Mouse (Mus musculus) megakaryocyte, embryonic 14.5 days (primary cell): Measurements from ENCODE around the gene Slc22a14. TPM values are rescaled to one million over a fixed set of nuclear protein-coding genes. Genes with fewer than 3 reads are reported as not detected.
"Not testable (repeated sequence)": the region's sequence is repeated elsewhere in the genome, so short reads cannot be mapped to it uniquely, and the experiment has no call there.

Experiments
- H3K27me3 ChIP-seq: replicated peaks from 2 replicates; pipeline ENCODE3; 2012; ENCODE audit warnings: inconsistent platforms
- H3K36me3 ChIP-seq: replicated peaks from 2 replicates; pipeline ENCODE3; 2012; ENCODE audit warnings: low read length, inconsistent platforms, mixed read lengths
- H3K4me1 ChIP-seq: 2 replicates; pipeline ENCODE4 v1.6.1; 2012; ENCODE audit warnings: inconsistent platforms
- H3K4me3 ChIP-seq: replicated peaks from 2 replicates; pipeline ENCODE3; 2012; ENCODE audit warnings: moderate library complexity, mild to moderate bottlenecking, inconsistent platforms
- H3K9me3 ChIP-seq: 2 replicates; pipeline ENCODE4 v1.6.1; 2012; ENCODE audit warnings: inconsistent platforms
- FLI1 ChIP-seq: IDR thresholded peaks from 2 replicates; pipeline ENCODE4 v1.6.1; 2012; ENCODE audit warnings: low read length, inconsistent platforms, mixed read lengths
- GATA1 ChIP-seq: IDR thresholded peaks from 3 replicates; pipeline ENCODE4 v1.6.1; 2012; ENCODE audit warnings: mixed read lengths, low read length, inconsistent platforms, borderline replicate concordance
- polyA plus RNA-seq: library from polyadenylated mRNA; stranded (reverse); fragments of >175 nt; gene quantifications from 2 replicates; pipeline ENCODE4 v1.2.3, GENCODE M21; 2012; ENCODE audit warnings: low replicate concordance; ENCODE audit not compliant: insufficient read depth

The Slc22a14 gene
- polyA plus RNA-seq, 1 experiment: not detected

DNA sequence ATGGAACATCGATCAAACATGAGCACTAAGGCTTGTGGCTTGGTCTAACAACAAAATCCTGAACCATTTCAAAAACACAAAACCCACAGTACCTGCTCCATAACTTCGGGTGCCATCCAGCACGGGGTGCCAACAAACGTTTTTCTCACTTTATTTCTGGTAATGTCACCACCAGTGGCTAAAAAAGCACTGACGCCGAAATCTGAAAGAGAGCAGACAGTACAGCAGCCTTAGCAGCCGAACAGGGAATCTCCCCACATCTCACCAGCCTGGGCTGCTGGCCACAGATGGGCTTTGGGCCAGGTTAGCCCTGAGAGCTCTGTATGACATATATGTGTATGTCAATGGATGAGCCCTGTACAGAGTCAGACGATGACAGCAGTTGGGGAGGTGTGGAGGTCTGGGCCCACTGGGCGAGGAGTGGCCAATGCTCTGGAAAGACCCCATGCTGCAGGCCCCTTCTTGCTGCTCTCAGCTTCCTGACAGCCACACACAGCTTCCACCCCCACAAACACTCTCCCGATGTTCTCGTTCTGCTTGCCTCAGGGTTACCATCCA is 96.7 kb downstream of the Slc22a14 start:
- Histone ChIP-seq H3K27me3 (no peaks in the 10 kb centered on the region), H3K4me1 (peaks cover 3% of the 10 kb centered on the region; the same call in 1 of the 2 replicates), H3K9me3 (no peaks in the 10 kb centered on the region), H3K36me3 (peaks cover 90% of the 10 kb centered on the region), H3K4me3 (no peak overlapping the region)
- TF ChIP-seq FLI1 (no peak), GATA1 (no peak)

DNA sequence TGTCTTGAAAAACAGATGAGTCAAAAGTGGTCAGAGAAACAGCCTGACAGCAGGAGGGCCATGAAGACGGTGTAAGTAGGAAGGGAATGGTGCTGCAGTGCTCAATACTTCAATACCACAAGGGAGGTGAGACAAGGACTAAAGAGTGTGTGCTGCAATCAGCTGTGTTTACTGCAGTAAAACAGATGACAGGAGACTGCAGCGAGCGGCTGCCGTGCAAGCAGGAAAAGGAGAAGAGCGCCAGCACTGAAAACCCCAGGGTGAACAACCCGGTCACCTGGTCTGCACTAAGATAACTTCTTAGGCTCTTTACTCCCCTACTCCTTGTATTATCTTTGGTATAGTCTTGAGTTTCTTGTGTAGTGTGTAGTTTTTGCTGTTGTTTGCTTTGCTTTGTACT is 97.2 kb downstream of the Slc22a14 start:
- peaks cover 95% of the 10 kb centered on the region for H3K36me3 ChIP-seq
- no peak for TF ChIP-seq FLI1
- no peak for TF ChIP-seq GATA1
- no peaks in the 10 kb centered on the region for H3K27me3 ChIP-seq
- H3K4me3 ChIP-seq: no peak overlapping the region
- H3K4me1 ChIP-seq: peaks cover 3% of the 10 kb centered on the region; the same call in 1 of the 2 replicates
- H3K9me3 ChIP-seq: no peaks in the 10 kb centered on the region

DNA sequence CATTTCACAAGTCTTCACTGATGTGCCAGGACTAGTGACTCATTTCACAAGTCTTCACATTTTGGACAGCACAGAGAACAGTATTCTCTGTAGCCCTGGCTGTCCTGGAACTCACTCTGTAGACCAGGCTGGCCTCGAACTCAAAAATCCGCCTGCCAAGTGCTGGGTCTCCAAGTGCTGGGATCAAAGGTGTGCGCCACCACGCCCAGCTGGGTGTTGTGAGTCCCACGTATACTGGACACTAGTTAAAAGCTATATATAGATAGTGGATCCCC is 99.3 kb downstream of the Slc22a14 start:
- H3K27me3 ChIP-seq, H3K9me3 ChIP-seq, H3K4me1 ChIP-seq, H3K4me3 ChIP-seq: not testable (repeated sequence)
- H3K36me3 ChIP-seq: peaks cover 98% of the 10 kb centered on the region

DNA sequence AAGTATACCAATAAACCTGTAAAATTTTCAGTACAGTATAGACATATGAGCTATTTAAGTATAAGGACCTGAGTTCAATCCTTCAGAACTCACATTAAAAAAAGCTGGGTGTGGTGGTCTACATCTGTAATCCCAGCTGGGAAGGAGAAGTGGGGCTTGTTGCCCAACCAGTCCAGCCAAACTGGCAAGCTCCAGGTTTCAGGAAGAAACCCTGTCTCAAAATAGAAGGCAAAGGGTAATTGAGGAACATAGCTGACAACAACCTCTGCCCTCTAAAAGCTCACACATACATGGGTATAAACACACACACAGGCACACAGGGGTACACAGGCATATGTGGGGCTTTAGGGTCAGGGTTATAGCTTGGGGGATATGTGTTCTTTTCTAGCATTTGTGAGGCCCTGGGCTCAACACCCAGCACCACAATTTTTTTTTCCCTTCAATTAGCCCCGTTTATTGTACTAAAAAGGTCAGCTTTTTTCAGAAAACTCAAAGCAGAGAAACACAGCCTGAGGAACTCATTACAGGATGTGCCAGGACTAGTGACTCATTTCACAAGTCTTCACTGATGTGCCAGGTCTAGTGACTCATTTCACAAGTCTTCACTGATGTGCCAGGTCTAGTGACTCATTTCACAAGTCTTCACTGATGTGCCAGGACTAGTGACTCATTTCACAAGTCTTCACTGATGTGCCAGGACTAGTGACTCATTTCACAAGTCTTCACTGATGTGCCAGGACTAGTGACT is 99.8 kb downstream of the Slc22a14 start:
- peaks cover 98% of the 10 kb centered on the region for H3K36me3 ChIP-seq
- H3K27me3 ChIP-seq, H3K4me3 ChIP-seq, H3K4me1 ChIP-seq, H3K9me3 ChIP-seq: not testable (repeated sequence)

DNA sequence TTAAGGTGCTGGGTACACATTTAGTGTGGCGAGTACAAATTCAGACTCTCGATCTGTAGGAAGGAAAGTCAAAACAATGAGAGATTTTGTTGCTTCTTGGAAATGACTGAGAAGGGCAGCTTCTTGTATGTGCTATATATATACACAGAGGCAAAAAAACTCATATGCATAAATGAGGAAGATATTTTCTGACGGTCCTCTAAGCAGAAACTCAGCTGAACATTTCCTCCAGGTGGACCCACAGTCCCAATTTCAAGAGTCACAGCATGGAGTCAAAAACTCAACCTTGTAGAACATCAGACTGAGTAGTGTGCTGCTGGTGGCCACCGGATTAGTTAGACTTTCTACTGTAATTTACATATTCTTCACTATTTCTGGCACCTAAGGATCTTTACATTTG is 102.3 kb downstream of the Slc22a14 start:
- Histone ChIP-seq H3K4me3 (no peak overlapping the region), H3K4me1 (peaks cover 5% of the 10 kb centered on the region), H3K27me3 (no peaks in the 10 kb centered on the region), H3K36me3 (peaks cover 99% of the 10 kb centered on the region), H3K9me3 (no peaks in the 10 kb centered on the region)
- TF ChIP-seq GATA1 (no peak), FLI1 (no peak)

DNA sequence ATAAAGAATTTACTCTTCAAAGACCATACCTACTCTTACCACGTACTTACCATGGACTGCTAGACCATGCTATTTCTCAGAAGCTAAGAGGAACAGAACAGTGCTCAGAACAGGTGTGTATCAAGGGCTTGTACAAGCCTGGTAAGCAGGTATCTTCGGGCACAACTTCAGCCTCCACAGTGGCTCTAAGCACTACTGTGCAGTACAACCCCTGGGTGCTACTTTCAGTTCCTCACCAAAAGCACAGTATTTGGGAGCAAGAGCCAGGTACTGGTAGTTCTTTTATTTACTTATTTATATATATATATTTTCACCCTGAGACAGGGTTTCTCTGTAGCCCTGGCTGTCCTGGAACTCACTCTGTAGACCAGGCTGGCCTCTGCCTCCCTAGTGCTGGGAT is 104.5 kb downstream of the Slc22a14 start:
- Histone ChIP-seq H3K4me3 (no peak overlapping the region), H3K36me3 (peaks cover 100% of the 10 kb centered on the region), H3K27me3 (no peaks in the 10 kb centered on the region), H3K9me3 (no peaks in the 10 kb centered on the region), H3K4me1 (peaks cover 7% of the 10 kb centered on the region)
- TF ChIP-seq FLI1 (no peak), GATA1 (no peak)

DNA sequence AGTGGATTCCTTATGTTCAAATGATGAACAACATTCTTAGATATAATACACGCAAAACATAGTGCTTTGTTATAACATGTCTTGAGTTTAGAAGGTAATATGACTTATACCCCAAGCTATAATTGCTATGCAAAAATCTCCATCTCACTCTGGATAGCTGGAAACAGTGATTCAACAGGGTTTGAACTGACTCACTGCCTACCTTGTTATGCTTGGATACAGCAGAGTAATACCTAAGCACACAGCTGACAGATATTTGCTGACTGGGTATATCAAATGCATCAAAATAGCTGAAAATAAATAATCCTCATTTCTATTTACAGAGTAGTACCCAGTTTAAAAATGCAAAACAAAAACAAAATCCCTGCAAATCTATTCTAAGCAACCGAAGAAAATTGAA is 106.6 kb downstream of the Slc22a14 start:
- peaks cover 7% of the 10 kb centered on the region for H3K4me1 ChIP-seq
- no peak overlapping the region for H3K4me3 ChIP-seq
- H3K36me3 ChIP-seq: peaks cover 100% of the 10 kb centered on the region
- no peak for TF ChIP-seq GATA1
- no peak for TF ChIP-seq FLI1
- no peaks in the 10 kb centered on the region for H3K27me3 ChIP-seq
- no peaks in the 10 kb centered on the region for H3K9me3 ChIP-seq

DNA sequence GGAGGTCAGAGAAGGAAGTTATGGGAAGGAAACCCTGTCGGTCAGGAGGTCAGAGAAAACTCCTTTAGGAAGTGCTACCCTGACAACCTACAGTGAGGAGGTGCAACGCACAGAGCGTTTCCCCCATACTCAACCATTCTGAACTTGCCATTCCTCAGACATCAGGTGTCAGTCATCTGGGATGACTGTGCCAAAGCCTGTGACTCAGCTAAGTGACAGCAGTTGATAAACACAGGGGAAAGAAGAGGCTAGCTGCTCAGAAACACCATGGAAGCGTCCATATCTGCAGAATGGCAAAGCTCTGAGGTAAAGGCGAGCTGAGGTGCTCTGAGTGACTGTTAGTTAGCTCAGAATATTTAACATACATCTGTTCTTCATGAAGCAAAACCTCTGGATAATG is 107.2 kb downstream of the Slc22a14 start:
- peaks cover 7% of the 10 kb centered on the region for H3K4me1 ChIP-seq
- H3K27me3 ChIP-seq: no peaks in the 10 kb centered on the region
- no peak for TF ChIP-seq GATA1
- peaks cover 99% of the 10 kb centered on the region for H3K36me3 ChIP-seq
- H3K4me3 ChIP-seq: no peak overlapping the region
- H3K9me3 ChIP-seq: no peaks in the 10 kb centered on the region

DNA sequence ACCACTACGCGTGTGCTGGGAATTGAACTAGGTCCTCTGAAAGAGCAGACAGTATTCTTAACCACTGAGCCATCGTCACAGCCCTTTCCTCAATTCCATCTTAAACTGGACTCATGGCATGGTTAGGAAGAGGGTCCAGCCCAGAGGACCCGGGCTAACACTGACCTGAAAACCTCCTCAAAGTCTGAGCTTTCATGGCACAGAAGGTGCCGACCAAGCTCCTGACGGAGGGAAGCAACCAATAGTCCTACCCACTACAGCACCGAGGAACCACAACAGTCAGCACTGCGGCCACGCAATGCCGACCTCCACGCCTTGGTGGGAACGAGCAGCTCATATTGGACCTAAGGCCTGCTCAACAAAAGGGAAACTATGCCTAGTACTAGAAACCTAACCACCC is 109.2 kb downstream of the Slc22a14 start:
- peaks cover 98% of the 10 kb centered on the region for H3K36me3 ChIP-seq
- H3K4me1 ChIP-seq: peaks cover 9% of the 10 kb centered on the region
- H3K4me3 ChIP-seq: no peak overlapping the region
- no peaks in the 10 kb centered on the region for H3K27me3 ChIP-seq
- TF ChIP-seq GATA1: no peak
- no peak for TF ChIP-seq FLI1
- no peaks in the 10 kb centered on the region for H3K9me3 ChIP-seq

DNA sequence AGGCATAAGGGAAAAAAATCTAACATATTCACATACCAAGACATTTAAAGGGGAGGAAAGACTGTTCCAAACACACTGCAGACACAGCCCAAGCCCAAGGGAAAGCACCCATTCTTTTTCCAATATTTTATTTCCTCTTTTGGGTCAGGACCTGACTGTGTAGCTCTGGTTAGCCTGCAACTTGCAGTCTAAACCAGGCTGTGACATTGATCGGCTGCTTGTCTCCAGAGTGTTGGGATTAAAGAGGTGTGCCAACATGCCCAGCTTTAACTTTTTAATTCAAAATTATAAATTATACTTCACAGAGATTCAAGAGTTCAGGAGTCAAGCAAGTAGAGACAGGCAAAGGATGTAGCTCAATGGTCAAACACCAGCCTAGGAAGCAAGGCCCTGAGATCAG is 110.3 kb downstream of the Slc22a14 start:
- H3K36me3 ChIP-seq: peaks cover 98% of the 10 kb centered on the region
- H3K4me1 ChIP-seq: peaks cover 9% of the 10 kb centered on the region
- no peaks in the 10 kb centered on the region for H3K9me3 ChIP-seq
- no peak overlapping the region for H3K4me3 ChIP-seq
- H3K27me3 ChIP-seq: no peaks in the 10 kb centered on the region
- TF ChIP-seq FLI1: no peak
- no peak for TF ChIP-seq GATA1

DNA sequence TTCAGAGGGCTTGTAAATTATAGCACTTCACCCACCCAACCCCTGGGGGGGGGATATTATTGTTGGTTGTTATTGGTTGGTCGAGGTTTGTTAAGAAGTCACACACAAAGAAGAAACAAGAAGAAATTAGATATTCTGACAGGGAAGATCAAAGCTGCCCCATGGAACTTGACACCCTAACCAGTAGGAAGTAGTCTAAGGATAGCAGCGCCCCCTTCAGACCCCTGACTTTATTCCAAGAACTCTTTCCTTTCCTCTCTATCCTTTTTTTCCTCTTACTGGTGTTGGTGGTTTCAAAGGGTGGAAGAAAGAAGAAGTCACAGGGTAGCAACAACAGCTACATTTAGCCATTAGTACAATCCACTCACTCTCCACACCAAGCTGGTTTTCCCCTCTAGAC is 111.2 kb downstream of the Slc22a14 start:
- peaks cover 98% of the 10 kb centered on the region for H3K36me3 ChIP-seq
- no peaks in the 10 kb centered on the region for H3K9me3 ChIP-seq
- H3K4me1 ChIP-seq: peaks cover 10% of the 10 kb centered on the region
- H3K27me3 ChIP-seq: no peaks in the 10 kb centered on the region
- no peak overlapping the region for H3K4me3 ChIP-seq
- TF ChIP-seq FLI1 (no peak), GATA1 (no peak)
